Mouse (Mus musculus): ENCODE data around the gene Hook2.

Gene Hook2

DNA sequence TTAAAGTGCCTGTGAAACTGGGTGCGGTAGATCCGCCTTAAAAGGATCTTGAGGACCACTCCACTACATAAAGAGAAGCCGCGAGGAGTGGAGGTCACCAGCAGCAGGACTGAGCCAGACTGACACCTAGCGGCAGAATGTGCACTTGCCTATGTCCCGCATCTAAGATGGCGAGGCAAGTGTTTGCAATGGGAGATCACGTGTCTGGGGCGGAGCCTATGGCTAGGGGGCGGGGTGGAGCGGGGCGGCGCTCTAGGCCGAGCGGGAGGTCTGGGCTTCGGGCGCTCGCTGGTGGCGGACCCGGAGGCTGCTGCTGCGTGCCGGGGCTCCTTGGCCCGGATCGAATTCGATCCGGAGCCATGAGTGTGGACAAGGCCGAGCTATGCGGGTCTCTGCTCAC is at the start of gene Hook2:
TSS of gene Hook2 (plus strand) at position 255 of the 400 bp plus-strand sequence.
- peak; percentile 98 for DNase-seq (ENCODE audit: low read depth, low spot score)

- DNase-seq (ENCODE audit: low read depth, low spot score): no peak
Observed at GRCm38 (mm10) chr8:84943699-84944098, 46.7 kb upstream of the Hook2 start.

DNA sequence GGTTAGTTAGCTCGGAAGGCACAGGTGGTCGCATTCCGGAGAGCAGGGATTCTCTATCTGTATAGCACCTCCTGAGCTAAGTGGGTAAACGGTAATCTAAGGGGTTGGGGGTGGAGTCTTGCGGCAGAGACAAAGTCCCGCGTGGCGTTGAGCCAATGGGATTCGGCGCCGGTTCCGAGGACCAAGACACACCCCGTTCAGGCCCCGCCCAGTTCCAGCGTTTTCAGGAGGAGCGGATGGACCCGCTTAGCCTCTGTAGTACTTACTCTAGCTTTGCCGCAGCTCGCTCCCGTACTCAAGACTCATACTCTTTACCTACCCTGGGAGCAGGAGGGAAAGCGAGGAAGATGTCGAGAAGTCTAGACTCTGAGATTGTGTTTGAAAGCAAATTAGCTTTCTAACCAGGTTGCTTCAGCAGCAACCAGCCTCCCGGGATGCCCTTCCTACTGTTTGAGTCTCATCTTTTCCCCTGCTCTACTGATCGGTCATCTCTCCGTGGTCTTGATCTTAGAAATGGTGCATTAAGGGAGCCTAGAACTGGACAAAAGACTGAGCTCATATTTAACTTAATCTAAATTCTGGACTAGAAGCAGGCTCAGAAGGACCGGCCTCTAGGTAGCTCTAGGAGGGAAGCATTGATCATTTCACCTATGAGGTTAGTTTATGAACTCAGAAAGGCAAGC is 45.8 kb upstream of the Hook2 start:
- DNase-seq (ENCODE audit: low read depth, low spot score): no peak

DNA sequence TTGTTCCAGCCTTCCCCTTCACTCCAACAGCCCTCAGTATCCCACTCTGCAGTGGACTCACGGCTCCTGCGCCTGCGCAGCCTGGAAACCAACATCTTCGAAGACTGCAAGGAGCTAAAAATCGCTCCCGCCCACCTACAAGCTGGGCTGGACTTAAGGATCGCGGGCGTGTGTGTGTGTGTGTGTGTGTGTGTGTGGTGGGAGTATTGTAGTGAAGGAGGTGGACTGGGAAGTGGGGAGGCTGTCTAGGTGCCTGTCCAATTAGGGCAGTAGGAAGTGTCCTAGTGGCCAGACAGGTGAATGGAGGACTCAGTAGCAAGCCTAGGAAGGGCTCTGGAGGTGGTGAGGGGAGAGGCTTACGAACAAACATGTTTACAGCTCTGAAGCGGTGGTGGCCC is 45.2 kb upstream of the Hook2 start:
- DNase-seq (ENCODE audit: low read depth, low spot score): no peak

DNA sequence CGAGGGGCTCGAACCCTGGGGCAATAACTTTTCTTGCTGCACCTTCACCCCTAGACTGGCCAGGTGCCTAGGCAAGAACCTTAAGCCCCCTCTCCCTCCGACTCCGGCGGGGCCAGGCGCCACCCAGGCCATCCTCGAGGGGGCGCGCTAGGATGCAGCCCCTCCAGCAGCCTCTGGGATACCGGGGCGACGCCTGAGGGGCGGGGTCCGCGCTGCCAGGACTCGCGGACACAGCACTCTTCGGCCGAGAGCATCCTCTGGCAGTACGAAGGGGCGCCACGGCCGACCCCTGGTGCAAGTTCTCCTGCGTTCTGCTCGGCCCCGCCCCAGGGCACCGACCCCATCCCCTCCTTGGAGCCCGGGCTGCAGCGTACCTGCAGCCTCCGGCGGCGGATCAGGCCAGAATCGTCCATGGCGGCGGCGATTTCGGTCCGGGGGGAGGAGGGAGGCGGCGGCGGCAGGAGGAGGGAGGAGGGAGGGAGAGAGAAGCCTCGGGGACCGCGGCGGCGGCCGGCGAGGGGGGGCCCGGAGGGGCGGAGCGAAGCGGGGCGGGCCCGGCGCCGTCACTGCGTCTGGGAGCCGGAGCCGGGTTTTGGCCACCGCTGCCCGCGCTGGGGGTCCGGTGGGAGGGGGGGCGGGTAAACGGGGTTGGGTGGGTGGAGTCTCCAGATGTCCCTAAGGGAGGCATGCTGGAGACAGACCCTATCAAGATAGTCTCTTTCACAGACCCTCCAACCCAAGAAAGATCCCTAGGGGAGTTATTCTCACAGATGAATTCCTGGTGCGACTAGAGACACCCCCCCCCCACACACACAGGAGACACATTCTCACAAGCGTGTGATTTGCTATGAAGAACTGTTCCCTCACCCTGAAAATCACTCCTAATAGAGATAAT is 44.5 kb upstream of the Hook2 start:
- no peak for DNase-seq (ENCODE audit: low read depth, low spot score)

DNA sequence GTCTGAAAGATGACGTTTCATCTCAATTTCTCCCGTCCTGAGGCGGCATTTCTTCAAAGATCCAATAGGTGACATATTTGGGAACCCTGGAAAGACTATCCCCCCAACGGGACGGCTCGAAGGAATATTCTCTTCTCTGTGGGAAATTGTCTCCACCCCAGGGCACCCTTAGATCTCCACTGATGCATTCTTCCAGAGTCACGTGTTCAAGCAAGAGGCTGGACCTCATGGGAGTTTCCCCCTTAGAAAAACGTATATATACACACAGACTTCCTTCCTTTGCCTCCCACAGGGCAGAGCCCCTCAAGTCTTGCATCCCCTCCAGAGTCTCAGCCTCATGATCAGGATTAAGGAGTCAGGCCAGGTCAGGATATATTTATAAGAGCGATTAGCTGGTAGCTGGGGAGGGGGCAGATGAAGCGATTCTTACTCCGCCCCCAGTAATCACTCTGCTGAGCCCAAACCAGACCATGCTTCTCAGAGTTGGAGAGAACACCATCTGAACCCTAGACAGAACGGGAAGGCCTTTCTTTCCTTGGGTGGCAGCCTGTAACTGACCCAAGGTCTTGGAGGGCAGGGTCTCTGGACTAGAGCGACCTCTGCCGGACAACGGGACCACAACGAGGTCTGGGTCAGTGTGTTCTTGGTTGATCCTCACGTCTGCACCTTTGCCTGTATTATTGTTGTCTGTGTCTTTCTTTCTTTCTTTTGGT is 43.7 kb upstream of the Hook2 start, which contains the start of gene Rtbdn:
TSS of gene Rtbdn (plus strand) at position 464 of the 713 bp plus-strand sequence.
- DNase-seq (ENCODE audit: low read depth, low spot score): no peak

- no peak for DNase-seq (ENCODE audit: low read depth, low spot score)
Observed at GRCm38 (mm10) chr8:84947241-84947545, 43.2 kb upstream of the Hook2 start.

DNA sequence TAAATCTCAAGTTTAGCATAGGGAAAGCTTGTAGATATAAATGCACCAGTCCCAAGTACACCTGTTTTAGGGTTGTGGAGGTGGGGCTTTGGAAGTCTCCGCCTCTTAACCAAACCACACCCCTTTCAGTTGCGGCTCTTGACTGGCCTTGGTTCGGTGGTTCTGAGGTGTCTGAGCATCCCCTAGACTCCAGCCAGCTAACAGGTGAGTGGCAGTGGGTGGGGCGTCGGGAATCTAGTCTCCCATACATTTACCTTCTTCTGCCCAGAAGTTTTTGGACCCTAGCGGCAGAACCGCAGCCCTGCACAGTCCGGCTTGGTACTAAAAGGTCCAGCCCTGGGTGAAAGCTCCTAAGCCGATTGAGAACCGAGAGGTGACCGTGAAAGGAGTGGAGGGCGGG is 40.6 kb upstream of the Hook2 start:
- no peak for DNase-seq (ENCODE audit: low read depth, low spot score)

DNA sequence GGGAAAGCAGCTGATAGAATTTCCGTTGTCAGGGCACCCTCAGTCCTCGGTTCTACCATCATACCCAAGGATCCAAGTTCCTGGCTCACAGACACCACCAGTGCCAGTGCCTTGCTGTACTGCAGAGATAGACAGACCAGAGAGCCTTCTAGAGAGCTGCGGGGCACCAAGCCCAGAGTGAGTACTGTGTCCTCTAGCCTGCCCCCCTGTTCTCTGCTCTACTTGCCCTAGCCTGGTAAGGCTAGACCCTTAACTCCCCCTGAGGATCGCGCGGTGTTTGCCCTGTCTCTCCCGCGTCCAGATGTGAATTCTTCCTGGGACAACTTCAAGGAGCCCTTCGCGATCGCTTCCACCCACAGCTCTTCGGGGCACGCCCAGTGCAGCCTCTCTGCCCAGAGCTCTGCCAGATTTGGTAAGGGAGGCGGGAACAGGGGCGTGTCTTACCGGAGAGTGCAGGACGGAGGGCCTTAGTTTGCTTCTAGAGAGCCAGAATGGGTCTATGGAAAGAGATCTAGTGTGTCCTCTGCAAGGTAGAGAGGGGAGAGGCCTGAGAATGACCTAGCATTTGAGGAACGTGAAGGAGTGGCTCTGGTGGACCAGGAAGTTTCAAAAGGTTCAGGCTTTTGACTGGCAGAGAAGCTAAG is 37.7 kb upstream of the Hook2 start:
- DNase-seq (ENCODE audit: low read depth, low spot score): no peak

- no peak for DNase-seq (ENCODE audit: low read depth, low spot score)
Observed at GRCm38 (mm10) chr8:84956768-84957167, 33.6 kb upstream of the Hook2 start.

DNA sequence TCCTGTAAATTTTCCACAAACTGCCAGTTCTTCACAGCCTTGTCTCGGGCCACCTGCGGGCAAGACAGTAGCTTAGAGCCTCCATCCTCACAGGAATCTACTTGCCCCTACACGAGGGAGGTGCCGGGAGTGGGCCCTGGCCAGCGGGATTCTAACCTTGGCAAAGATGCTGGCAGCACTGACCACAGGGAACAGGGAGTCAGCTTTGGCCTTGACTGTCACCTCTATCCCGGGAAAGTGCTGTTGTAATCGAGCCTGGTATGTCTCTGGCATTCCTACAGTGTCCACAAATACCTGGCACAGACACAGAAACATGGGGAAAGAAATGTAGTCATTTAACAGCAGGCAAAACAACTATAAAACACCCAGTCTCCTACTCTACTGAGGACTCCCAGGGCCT is 30.6 kb upstream of the Hook2 start:
- no peak for DNase-seq (ENCODE audit: low read depth, low spot score)

- DNase-seq (ENCODE audit: low read depth, low spot score): no peak
Observed at GRCm38 (mm10) chr8:84963952-84964351, 26.5 kb upstream of the Hook2 start.

DNA sequence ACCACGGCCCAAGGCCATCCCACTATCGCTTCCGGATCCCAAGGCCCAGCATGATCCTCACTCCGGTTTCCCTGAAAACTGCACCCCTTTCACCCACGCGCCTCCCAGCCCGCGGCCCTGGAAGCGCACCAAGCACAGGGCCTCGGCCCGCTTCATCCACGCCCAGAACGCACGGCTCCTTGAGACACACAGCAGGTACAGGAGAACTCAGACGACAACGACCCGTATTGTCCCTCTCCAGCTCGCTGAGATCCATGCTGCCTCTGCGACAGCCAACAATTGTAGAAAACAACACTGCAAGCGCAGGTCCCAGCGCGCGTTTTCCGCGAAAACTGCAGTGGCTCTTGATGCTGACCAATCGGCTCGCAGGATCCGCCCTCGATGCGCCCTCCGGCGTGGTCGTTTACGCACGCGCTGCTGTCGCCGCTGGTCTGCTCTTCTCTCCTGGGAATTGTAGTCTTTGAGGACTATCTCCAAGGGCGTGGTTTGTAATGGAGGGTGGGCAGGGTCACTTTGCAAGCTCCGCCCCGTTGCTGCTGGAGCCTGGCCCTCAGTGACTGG is 24.6 kb upstream of the Hook2 start:
- DNase-seq (ENCODE audit: low read depth, low spot score): peak; percentile 97

DNA sequence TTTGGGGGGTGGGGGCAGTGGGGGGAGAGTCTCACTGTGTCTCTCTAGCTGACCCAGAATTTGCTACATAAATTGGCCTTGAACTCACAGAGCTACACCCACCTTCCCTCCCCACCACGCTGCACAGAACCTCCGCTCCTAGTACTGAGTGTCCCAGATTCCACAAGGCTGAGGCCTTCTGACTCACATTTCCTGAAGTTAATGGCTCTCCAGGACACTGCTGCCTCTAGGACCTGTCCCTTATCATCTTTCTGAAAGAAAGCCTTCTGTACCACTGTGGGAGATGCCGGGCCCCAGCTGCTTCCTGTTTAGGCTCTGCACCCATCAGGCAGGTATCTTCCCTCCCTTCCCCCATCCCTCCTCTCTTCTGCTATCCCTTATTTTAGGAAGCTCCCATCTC is 23.8 kb upstream of the Hook2 start:
- no peak for DNase-seq (ENCODE audit: low read depth, low spot score)

DNA sequence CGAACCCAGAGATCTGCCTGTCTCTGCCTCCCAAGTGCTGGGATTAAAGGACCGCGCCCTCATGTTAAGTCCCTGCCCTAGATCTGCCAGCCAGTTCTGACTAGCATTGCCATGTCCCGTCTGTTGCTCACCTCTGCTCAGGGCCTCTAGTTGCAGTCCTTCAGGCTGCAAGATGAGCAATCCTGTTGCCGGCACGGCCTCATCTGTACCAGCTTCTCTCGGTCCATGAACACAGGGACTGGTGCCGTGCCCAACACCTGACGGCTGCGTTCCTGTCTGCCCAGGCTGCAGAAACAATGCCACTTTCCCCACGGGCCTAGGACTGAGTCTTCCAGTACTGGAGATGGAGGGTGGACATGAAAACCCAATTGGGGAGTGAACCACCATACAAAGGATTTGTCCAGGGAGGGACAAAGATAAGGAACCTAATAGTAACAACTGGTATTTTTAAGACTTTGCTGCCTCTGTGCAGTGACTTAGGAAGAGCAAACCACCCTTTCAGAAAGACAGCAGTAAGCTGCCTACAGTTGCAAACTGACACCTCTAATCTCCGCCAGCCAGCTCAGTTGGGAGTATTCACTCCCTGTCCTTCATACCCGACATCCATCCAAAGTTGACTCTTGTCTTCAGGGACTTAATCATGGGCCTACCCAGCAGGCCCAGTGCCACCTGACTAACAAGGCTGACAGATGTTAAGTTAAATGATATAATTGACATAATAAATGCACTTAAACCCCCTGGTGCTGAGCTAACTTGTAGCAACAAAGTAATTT is 22.7 kb upstream of the Hook2 start:
- DNase-seq (ENCODE audit: low read depth, low spot score): no peak

DNA sequence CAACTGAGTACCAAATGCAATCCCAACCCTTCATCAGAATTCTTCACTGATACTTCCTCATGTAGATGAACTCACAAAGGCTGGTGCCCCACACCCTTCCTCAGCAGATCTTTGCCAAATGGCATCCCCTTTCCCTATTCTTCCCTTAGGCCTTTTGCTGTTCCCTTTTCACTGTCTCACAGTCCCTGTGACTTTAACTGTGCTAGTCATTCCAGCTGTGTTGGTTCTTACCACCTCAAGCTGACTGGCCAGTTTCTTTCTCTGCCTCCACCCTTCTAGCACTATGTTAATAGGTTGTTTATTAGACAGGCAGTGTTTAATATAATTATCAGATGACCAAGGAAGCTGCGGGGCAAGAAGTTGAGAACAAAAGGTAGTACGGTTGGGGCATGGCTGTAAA is 21.8 kb upstream of the Hook2 start:
- DNase-seq (ENCODE audit: low read depth, low spot score): no peak

DNA sequence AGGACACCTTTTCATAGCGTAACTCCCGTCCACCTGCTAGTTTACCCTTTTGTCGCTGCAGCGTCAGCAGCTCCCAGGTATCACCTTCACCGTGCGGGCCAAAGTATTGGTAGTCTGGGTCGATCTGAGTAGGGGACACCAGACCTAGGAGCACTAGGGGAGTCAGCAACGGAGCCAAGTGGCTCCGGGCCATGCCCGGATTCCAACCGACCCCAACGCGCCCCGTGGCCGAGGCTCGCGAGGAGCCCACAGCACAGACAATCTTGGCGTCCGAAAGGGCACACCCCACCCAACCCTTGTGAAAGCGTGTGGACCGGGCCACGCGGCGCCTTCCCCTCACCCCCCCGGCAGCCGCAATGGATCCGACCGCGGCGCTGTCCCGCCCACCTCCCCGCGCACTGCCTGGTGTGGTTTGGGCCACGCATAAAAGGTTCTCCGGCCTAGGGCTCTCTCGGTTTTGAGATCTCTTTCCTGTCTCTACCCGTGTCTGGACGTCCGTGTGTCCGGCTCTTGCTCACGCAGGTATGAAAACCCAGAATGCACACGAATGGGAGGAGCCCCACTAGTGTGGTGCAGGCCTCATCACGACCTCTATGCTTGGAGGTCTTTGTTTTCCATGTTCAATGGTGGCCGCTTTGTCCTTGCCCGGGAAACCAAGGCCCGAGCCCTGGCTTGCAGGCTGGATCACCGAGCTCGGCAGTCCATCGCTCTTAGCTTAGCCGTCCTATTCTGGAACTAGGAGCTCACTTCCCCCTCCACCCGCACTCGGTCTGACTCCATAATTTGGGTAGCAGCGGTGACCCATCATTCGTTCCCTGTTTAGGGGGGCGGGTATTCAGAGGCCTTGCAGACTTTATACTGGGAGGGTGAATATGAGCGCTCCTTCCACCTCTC is 20.9 kb upstream of the Hook2 start, which contains the start of the genes Gm49661, Prdx2 and Rnaseh2a:
TSS of gene Gm49661 (minus strand) at position 193 of the 894 bp plus-strand sequence.
TSS of gene Prdx2 (plus strand) at position 347 of the 894 bp plus-strand sequence.
TSS of gene Rnaseh2a (minus strand) at position 527 of the 894 bp plus-strand sequence.
- no peak for DNase-seq (ENCODE audit: low read depth, low spot score)

DNA sequence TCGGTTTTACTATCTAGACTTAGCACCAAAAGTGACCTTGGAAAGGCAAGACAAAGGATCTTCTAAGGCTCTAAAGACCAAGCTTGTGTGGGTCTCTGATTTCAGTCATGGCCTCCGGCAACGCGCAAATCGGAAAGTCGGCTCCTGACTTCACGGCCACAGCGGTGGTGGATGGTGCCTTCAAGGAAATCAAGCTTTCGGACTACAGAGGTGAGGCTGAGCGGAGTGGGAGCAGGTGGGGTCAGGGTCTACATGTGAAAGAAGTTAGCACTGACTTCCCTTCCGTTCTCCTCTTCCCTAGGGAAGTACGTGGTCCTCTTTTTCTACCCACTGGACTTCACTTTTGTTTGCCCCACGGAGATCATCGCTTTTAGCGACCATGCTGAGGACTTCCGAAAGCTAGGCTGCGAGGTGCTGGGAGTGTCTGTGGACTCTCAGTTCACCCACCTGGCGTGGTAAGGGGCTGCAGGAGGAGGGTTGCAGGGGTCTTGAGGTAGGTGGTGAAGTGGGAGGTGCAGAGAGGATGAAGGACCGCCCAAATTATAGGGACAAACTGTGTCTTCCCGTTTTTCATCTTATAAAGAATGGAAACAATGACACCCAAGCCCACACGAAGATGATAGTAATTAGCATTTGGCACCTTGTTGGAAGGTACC is 20.1 kb upstream of the Hook2 start:
- DNase-seq (ENCODE audit: low read depth, low spot score): no peak

- no peak for DNase-seq (ENCODE audit: low read depth, low spot score)
Observed at GRCm38 (mm10) chr8:84970913-84971312, 19.5 kb upstream of the Hook2 start.
